Mouse (Mus musculus) megakaryocyte, embryonic 14.5 days (primary cell): ENCODE data around the gene Fsd1.

Source experiments
- FLI1 ChIP-seq: IDR thresholded peaks from 2 replicates; pipeline ENCODE4 v1.6.1; 2012; ENCODE audit warnings: low read length, inconsistent platforms, mixed read lengths
- GATA1 ChIP-seq: IDR thresholded peaks from 3 replicates; pipeline ENCODE4 v1.6.1; 2012; ENCODE audit warnings: mixed read lengths, low read length, inconsistent platforms, borderline replicate concordance

DNA sequence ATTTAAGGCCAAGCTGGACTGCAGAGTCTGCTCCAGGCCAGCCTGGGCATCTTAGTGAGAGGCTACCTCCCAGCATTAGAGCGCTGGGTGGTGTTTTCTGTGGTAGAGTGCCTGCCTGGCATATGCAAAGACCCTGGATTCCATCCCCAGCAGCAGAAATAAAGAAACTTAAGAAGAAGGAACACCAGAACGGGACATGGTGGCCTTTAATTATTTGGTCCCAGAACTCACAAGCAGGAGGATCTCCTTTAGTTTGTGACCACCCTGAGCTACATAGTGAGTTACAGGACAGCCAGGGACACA lies 27.8 kb upstream of the Fsd1 start:
- TF ChIP-seq GATA1 (no peak), FLI1 (no peak)
